ENCODE assay signal across 32 mouse cellular contexts in the genomic region with DNA sequence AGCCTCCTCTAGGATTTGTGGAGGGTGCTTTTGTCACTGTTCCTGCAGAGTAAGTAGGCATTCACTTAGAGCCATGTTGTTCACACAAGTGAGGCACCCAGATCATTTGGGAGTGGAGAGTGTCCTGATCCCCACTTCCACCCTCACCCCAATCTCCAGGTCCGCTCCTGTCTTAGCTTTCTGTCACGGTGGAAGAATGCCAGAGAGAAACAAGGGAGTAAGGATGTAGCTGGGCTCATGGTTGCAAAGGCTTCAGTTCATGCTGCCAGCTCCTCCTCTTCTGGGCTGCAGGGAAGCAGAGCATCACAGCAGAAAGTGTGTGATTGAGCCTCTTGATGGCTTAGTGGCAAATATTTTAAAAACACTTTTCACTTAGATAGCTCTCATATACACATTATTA.
"Had no signal": no experiment of that assay in that cellular context is flagged by ENCODE, and none has a peak within 500 bp of the region (broad histone marks: within the 10 kb centered on the region; RNA-seq: fewer than 3 reads in every experiment).

No protein-coding gene starts in this region.

- ATAC-seq: liver, embryonic 12.5 days; lung, postnatal 0 days; midbrain, embryonic 13.5 days; midbrain, embryonic 15.5 days; midbrain, embryonic 16.5 days had no signal

- DNase-seq: left cerebral cortex, postnatal 4 days; liver; liver, embryonic 13.5 days; liver, postnatal 0 days; lung, adult 18-20 months; lung, adult 2 months; lung, embryonic 14.5 days; lung, postnatal 10 days; lung, postnatal 14 days; lung, postnatal 36 days; lung, postnatal 4 days; midbrain, embryonic 14.5 days had no signal

- H3K4me3 ChIP-seq: limb, embryonic 10.5 days; limb, embryonic 12.5 days; limb, embryonic 13.5 days; limb, embryonic 15.5 days; liver, embryonic 12.5 days; liver, embryonic 13.5 days; liver, embryonic 15.5 days; lung, embryonic 15.5 days; megakaryocyte, embryonic 14.5 days; midbrain, embryonic 10.5 days; midbrain, embryonic 12.5 days; midbrain, embryonic 13.5 days; midbrain, embryonic 15.5 days; myocyte; neural tube, embryonic 12.5 days; neural tube, embryonic 13.5 days had no signal

- H3K27me3 ChIP-seq: limb, embryonic 12.5 days; limb, embryonic 13.5 days; limb, embryonic 15.5 days; liver, embryonic 12.5 days; liver, embryonic 13.5 days; liver, embryonic 15.5 days; lung, embryonic 15.5 days; megakaryocyte, embryonic 14.5 days; midbrain, embryonic 12.5 days; midbrain, embryonic 13.5 days; midbrain, embryonic 15.5 days; neural tube, embryonic 12.5 days; neural tube, embryonic 13.5 days had no signal

- H3K9ac ChIP-seq: limb, embryonic 12.5 days; limb, embryonic 13.5 days; limb, embryonic 15.5 days; liver, embryonic 12.5 days; liver, embryonic 13.5 days; liver, embryonic 14.5 days; liver, embryonic 15.5 days; liver, postnatal 0 days; lung, embryonic 14.5 days; lung, embryonic 15.5 days; midbrain, embryonic 12.5 days; midbrain, embryonic 13.5 days; midbrain, embryonic 15.5 days; neural tube, embryonic 12.5 days; neural tube, embryonic 13.5 days had no signal

- H3K4me1 ChIP-seq: limb, embryonic 10.5 days; limb, embryonic 12.5 days; limb, embryonic 13.5 days; limb, embryonic 15.5 days; lung, embryonic 15.5 days; midbrain, embryonic 10.5 days; midbrain, embryonic 12.5 days; midbrain, embryonic 13.5 days; midbrain, embryonic 15.5 days; neural tube, embryonic 12.5 days; neural tube, embryonic 13.5 days had no signal

- H3K4me2 ChIP-seq: limb, embryonic 12.5 days; limb, embryonic 13.5 days; limb, embryonic 15.5 days; liver, embryonic 12.5 days; liver, embryonic 13.5 days; liver, embryonic 15.5 days; lung, embryonic 14.5 days; lung, embryonic 15.5 days; midbrain, embryonic 11.5 days; midbrain, embryonic 12.5 days; midbrain, embryonic 13.5 days; midbrain, embryonic 15.5 days; neural tube, embryonic 12.5 days; neural tube, embryonic 13.5 days had no signal

- H3K9me3 ChIP-seq: limb, embryonic 10.5 days; limb, embryonic 12.5 days; limb, embryonic 13.5 days; limb, embryonic 15.5 days; liver, embryonic 12.5 days; liver, embryonic 13.5 days; liver, embryonic 15.5 days; lung, embryonic 15.5 days; megakaryocyte, embryonic 14.5 days; midbrain, embryonic 10.5 days; midbrain, embryonic 12.5 days; midbrain, embryonic 13.5 days; midbrain, embryonic 15.5 days; neural tube, embryonic 12.5 days; neural tube, embryonic 13.5 days had no signal

- H3K27ac ChIP-seq: limb, embryonic 10.5 days; limb, embryonic 12.5 days; limb, embryonic 13.5 days; limb, embryonic 15.5 days; liver, embryonic 12.5 days; liver, embryonic 13.5 days; liver, embryonic 14.5 days; liver, embryonic 15.5 days; lung, embryonic 15.5 days; macrophage; midbrain, embryonic 10.5 days; midbrain, embryonic 12.5 days; midbrain, embryonic 13.5 days; midbrain, embryonic 15.5 days; neural tube, embryonic 12.5 days; neural tube, embryonic 13.5 days had no signal
